Mouse (Mus musculus) heart, embryonic 16.5 days (tissue): ENCODE data around the gene Nmnat1. TPM values are rescaled to one million over a fixed set of nuclear protein-coding genes. Genes with fewer than 3 reads are reported as not detected.

ENCODE experiments used
- polyA plus RNA-seq: library from polyadenylated mRNA; unstranded; fragments of >200 nt; fragmentation: Nextera tagmentation; extraction: Ambion mirVana; gene quantifications from 2 replicates; pipeline ENCODE4 v1.2.1, GENCODE M21; 2015

Nmnat1 gene
- polyA plus RNA-seq, 1 experiment from 2014 or later, result 15.8 TPM

Other genes with a start within 250 kb of the Nmnat1 start
- 39.8 and 47.5 TPM in 2 replicates for gene Kif1b, start 177.5 kb downstream of the Nmnat1 start, polyA plus RNA-seq
- 29.9 and 32.5 TPM in 2 replicates for gene Ube4b, start 58.5 kb downstream of the Nmnat1 start, polyA plus RNA-seq
- 13.0 and 14.6 TPM in 2 replicates for gene Rbp7, start 30.2 kb downstream of the Nmnat1 start, polyA plus RNA-seq
- 0.34 and 0.41 TPM in 2 replicates for gene Tmem274, start 7.8 kb downstream of the Nmnat1 start, polyA plus RNA-seq
- gene Lzic, start within 50 bp of the Nmnat1 start, polyA plus RNA-seq, result 32.0 and 39.3 TPM in 2 replicates
- gene Ctnnbip1, start 33.0 kb upstream of the Nmnat1 start, polyA plus RNA-seq, result 28.7 and 38.3 TPM in 2 replicates
- 6.7 and 16.8 TPM in 2 replicates for gene Clstn1, start 101.3 kb upstream of the Nmnat1 start, polyA plus RNA-seq
- 5.5 and 7.8 TPM in 2 replicates for gene Pik3cd, start 217.4 kb upstream of the Nmnat1 start, polyA plus RNA-seq